Mouse (Mus musculus): ENCODE measurements around the gene Fbxo47.

GRCm38 (mm10) chr11:97923639-97924038, 39.7 kb upstream of the Fbxo47 start:
- no peak for TF ChIP-seq EP300 (IDR thresholded peaks at IDR 0.05)
- no peak for TF ChIP-seq CTCF (IDR thresholded peaks at IDR 0.05)

All from lung, postnatal 0 days (tissue).